Mouse (Mus musculus) ES-Bruce4 (cell line): Measurements from ENCODE around the gene Hoxc11.

Experiments
- CTCF ChIP-seq: IDR thresholded peaks from one replicate; pipeline ENCODE4 v1.8.1; 2011; ENCODE audit warnings: low read depth, low read length
- EP300 ChIP-seq: IDR thresholded peaks from 2 replicates; pipeline ENCODE4 v1.6.1; 2011; ENCODE audit warnings: low read depth, low read length; ENCODE audit not compliant: insufficient read depth
- POLR2A ChIP-seq: IDR thresholded peaks from one replicate; pipeline ENCODE4 v1.8.1; 2011; ENCODE audit warnings: low read length; ENCODE audit not compliant: insufficient read depth

DNA sequence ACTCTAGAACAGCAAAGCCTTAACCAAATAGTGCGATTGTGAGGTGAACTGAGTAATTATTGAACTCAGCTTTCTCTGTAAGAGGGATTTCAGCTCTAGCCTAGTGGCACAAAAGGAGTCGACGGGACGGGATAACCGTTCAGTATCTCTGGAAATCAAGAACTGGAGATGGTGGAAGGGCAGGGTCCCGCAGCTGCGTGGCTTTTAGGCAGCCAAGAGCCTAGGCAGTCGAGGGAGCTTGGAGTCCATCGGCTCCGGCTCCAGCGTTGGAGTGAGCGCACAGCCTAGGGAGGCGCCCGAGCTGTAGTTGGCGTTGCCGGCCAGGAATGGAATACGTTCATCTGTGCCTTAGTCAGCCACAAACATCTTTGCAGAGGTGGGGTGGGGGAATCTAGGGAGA is 51.1 kb downstream of the Hoxc11 start:
- TF ChIP-seq POLR2A (no peak), CTCF (no peak), EP300 (no peak)
